Mouse (Mus musculus) myocyte (in vitro differentiated cells): ENCODE results near the gene Atxn7. TPM values are rescaled to one million over a fixed set of nuclear protein-coding genes. Genes with fewer than 3 reads are reported as not detected.

ENCODE experiments used
- H3K27me3 ChIP-seq: one replicate; pipeline ENCODE4 v1.6.1; 2011; ENCODE audit not compliant: control insufficient read depth, insufficient read depth, insufficient read length
- H3K36me3 ChIP-seq: one replicate; pipeline ENCODE4 v1.6.1; 2011; ENCODE audit not compliant: control insufficient read depth, insufficient read depth
- H3K4me2 ChIP-seq: one replicate; pipeline ENCODE4 v1.6.1; 2011; ENCODE audit warnings: low read depth, control low read depth
- H3K4me3 ChIP-seq: one replicate; pipeline ENCODE4 v1.5.1; 2011; ENCODE audit warnings: mild to moderate bottlenecking, control low read depth, moderate library complexity
- H3K79me2 ChIP-seq: one replicate; pipeline ENCODE4 v1.6.1; 2011; ENCODE audit not compliant: control insufficient read depth, insufficient read depth
- H3ac ChIP-seq: one replicate; pipeline ENCODE4 v1.6.1; 2011; ENCODE audit not compliant: control insufficient read depth, insufficient read length
- CEBPB ChIP-seq: IDR thresholded peaks from 2 replicates; pipeline ENCODE4 v1.6.1; 2011; ENCODE audit warnings: mild to moderate bottlenecking, moderate library complexity; ENCODE audit not compliant: poor library complexity, insufficient read depth, severe bottlenecking
- E2F4 ChIP-seq: IDR thresholded peaks from one replicate; pipeline ENCODE4 v1.6.1; 2011; ENCODE audit warnings: mild to moderate bottlenecking, control low read depth, moderate library complexity; ENCODE audit not compliant: insufficient read depth
- MAX ChIP-seq: IDR thresholded peaks from one replicate; pipeline ENCODE4 v1.6.1; 2011; ENCODE audit warnings: low read depth, mild to moderate bottlenecking, control low read depth
- MYOD1 ChIP-seq, 3 experiments: IDR thresholded peaks; one replicate each; pipeline ENCODE4 v1.6.1; 2011; ENCODE audit warnings: control low read depth in 2 of 3, low read depth in 2 of 3, mild to moderate bottlenecking in 2 of 3, moderate library complexity in 1 of 3; ENCODE audit not compliant: insufficient read length in 2 of 3, control insufficient read depth in 1 of 3
- MYOG ChIP-seq, 3 experiments: IDR thresholded peaks; one replicate each; pipeline ENCODE4 v1.6.1; 2011; ENCODE audit warnings: control low read depth in 2 of 3, low read depth in 2 of 3, mild to moderate bottlenecking in 2 of 3; ENCODE audit not compliant: insufficient read length in 2 of 3, control insufficient read depth in 1 of 3, insufficient read depth in 1 of 3
- POLR2A ChIP-seq: IDR thresholded peaks from one replicate; pipeline ENCODE4 v1.6.1; 2011; ENCODE audit warnings: low read depth, mild to moderate bottlenecking, control low read depth, moderate library complexity; ENCODE audit not compliant: insufficient read length
- POLR2AphosphoS2 ChIP-seq: IDR thresholded peaks from one replicate; pipeline ENCODE4 v1.6.1; 2011; ENCODE audit warnings: low read depth, control low read depth; ENCODE audit not compliant: insufficient read length
- REST ChIP-seq: IDR thresholded peaks from one replicate; pipeline ENCODE4 v1.6.1; 2011; ENCODE audit warnings: mild to moderate bottlenecking, control low read depth, moderate library complexity; ENCODE audit not compliant: insufficient read depth, insufficient read length
- SRF ChIP-seq: IDR thresholded peaks from one replicate; pipeline ENCODE4 v1.6.1; 2011; ENCODE audit warnings: low read depth; ENCODE audit not compliant: control insufficient read depth, insufficient read length
- TCF12 ChIP-seq: IDR thresholded peaks from one replicate; pipeline ENCODE4 v1.6.1; 2011; ENCODE audit warnings: mild to moderate bottlenecking, control low read depth; ENCODE audit not compliant: poor library complexity, insufficient read depth, severe bottlenecking
- TCF3 ChIP-seq: IDR thresholded peaks from one replicate; pipeline ENCODE4 v1.6.1; 2011; ENCODE audit warnings: low read depth, control low read depth; ENCODE audit not compliant: insufficient read length
- USF1 ChIP-seq: IDR thresholded peaks from one replicate; pipeline ENCODE4 v1.6.1; 2011; ENCODE audit warnings: low read depth, mild to moderate bottlenecking, control low read depth, moderate library complexity
- polyA plus RNA-seq: library from polyadenylated mRNA; unstranded; fragments of >200 nt; fragmentation: generic; extraction: Trizol; gene quantifications from one replicate; pipeline ENCODE4 v1.2.1, GENCODE M21; 2012; ENCODE audit warnings: missing spikeins

The Atxn7 gene
- polyA plus RNA-seq, 1 experiment = 1.4 TPM

DNA sequence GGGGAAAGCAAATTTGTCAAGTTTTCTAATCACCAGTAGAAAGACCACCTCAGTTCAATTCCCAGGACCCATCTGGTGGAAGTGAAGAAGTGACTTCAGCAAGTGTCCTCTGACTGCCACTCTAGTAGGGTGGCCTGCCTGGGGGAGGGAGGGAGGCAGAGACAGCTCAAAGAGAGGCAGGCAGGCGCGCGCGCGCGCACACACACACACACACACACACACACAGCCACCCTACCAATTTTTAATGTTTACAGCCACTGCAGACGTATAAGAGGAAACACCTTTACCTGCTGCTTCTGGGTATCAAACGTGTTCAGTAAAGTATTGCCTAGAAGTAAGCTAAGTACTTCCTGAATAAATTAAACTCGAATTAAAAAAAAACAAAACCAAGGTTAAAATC, 1.2 kb upstream of the Atxn7 start:
- H3K79me2 ChIP-seq = peaks cover 42% of the 10 kb centered on the region
- TF ChIP-seq POLR2AphosphoS2 (no peak), TCF12 (no peak), MAX (no peak), E2F4 (no peak), CEBPB (no peak), SRF (no peak), POLR2A (no peak), REST (no peak), MYOD1 (IDR thresholded peaks at IDR 0.05; ENCODE audit: control insufficient read depth in 1 of 3, insufficient read length in 2 of 3, low read depth in 2 of 3) (no peak), MYOG (IDR thresholded peaks at IDR 0.05; ENCODE audit: control insufficient read depth in 1 of 3, insufficient read depth in 1 of 3, insufficient read length in 2 of 3, low read depth in 2 of 3) (no peak), TCF3 (no peak), USF1 (no peak)
- H3K36me3 ChIP-seq = no peaks in the 10 kb centered on the region
- no peaks in the 10 kb centered on the region for H3K27me3 ChIP-seq
- H3ac ChIP-seq = peak overlapping the region; percentile 99
- peak overlapping the region; percentile 64 for H3K4me3 ChIP-seq
- peak overlapping the region; percentile 67 for H3K4me2 ChIP-seq

DNA sequence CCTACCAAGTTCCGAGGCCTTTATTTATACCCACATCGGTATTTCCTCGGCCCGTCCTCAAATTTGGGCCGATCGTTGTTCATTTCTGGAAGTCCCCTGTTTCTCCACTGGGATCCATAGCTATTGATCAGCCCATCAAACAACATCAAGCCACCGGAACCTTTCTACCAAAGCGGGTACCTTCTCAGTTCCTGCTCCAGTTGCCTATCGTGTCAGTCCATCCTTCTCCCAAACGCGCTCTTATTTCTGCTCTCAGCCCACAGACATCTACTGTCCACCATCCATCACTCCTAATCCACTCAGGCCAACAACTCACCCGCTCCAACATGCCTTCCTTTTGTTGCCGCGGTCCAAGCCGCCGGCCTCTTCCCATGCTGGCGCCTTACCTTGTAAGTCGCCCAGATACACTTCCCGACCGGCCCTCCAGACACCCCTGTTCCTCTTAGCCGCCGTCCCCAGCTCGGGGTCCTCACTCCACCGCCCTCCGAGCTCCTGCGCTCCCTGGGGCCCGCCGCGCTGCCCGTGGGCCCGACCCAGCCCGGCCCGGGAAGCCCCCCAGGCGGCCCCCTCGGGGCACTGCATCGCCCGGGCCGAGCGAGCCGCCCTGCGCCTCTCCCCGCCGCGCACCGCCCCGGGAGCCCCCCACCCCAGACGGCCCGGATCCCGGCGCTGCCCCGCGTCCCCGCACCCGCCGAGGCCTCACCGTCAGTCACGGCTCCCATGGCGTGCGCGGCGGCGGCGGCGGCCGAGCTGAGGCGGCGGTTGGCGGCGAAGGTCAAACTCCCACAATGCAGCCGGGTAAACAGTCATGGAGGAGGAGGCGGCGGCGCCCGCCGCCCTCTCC, 536 bp upstream of the Atxn7 start:
- Histone ChIP-seq H3ac (peak overlapping the region; percentile 99), H3K4me3 (peak overlapping the region; percentile 64), H3K79me2 (peaks cover 36% of the 10 kb centered on the region), H3K27me3 (no peaks in the 10 kb centered on the region), H3K4me2 (peak overlapping the region; percentile 67), H3K36me3 (no peaks in the 10 kb centered on the region)
- TF ChIP-seq TCF3 (no peak), POLR2A (peak; percentile 62), MAX (no peak), E2F4 (no peak), SRF (no peak), POLR2AphosphoS2 (peak; percentile 16), REST (no peak)

DNA sequence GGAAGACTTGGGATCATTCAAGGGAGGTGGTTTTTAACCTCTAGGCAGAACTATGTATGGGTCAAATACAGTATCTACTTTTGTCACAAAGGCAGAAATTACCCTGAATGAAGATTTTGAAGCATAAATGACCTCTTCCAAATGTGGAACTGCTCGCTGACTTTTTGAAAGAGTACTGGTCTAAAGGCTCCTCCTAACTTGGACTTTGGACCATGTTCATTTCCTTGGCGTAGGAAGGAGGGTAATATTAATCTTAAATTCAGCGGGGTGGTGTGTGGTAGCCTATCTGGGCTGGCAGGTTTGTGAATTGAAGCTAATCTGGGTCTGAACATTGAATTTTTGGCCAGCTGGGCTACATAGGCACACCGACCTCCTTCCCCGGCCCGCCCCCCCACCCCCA, 1.2 kb downstream of the Atxn7 start:
- H3K27me3 ChIP-seq = no peaks in the 10 kb centered on the region
- H3K4me2 ChIP-seq = no peak overlapping the region
- H3K4me3 ChIP-seq = no peak overlapping the region
- no peaks in the 10 kb centered on the region for H3K36me3 ChIP-seq
- H3ac ChIP-seq = no peak overlapping the region
- peaks cover 33% of the 10 kb centered on the region for H3K79me2 ChIP-seq
- TF ChIP-seq E2F4 (no peak), CEBPB (no peak), POLR2AphosphoS2 (no peak), USF1 (no peak), MYOD1 (IDR thresholded peaks at IDR 0.05; ENCODE audit: control insufficient read depth in 1 of 3, insufficient read length in 2 of 3, low read depth in 2 of 3) (no peak), MYOG (IDR thresholded peaks at IDR 0.05; ENCODE audit: control insufficient read depth in 1 of 3, insufficient read depth in 1 of 3, insufficient read length in 2 of 3, low read depth in 2 of 3) (no peak), SRF (no peak), MAX (no peak), TCF12 (no peak), REST (no peak), POLR2A (no peak), TCF3 (no peak)

DNA sequence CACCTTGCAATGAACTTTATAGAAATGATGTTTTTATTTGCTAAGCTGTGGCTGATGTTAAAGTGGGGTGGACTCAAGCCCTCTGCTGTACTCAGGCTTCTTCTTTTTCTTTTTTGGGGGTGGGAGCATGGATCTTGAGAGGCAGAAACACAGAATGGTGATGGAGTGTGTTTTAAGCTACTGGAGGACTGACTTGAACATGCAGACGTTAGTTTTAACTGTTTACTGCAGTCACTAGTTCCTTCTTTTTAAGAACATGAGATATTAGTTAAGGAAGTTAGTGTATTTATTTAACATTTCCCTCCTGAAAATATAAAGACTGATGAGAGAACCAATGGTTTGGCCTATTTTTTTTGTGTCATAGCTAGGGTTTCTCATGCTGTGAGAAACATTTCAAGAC, 2.3 kb downstream of the Atxn7 start:
- TF ChIP-seq POLR2A (no peak), USF1 (no peak), SRF (no peak)
- Histone ChIP-seq H3K4me3 (no peak overlapping the region), H3K4me2 (no peak overlapping the region), H3ac (no peak overlapping the region), H3K79me2 (peaks cover 22% of the 10 kb centered on the region), H3K36me3 (no peaks in the 10 kb centered on the region), H3K27me3 (no peaks in the 10 kb centered on the region)

DNA sequence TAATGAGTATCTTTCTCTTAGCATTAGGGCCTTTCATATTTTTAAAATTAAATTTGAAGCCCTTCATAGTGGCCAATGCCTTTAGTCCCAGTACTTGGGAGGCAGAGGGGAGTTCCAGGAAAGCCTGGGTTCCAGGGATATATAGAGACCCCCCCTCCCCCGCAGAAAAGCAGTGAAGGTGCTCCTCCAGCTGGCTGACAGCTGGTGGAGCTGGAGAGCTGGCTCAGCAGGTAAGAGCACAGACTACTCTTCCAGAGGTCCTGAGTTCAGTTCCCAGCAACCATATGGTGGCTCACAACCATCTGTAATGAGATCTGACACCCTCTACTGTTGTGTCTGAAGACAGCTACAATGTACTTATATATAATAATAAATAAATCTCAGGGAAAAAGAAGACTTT, 6.4 kb downstream of the Atxn7 start:
- TF ChIP-seq SRF (no peak), TCF12 (no peak), TCF3 (no peak), POLR2AphosphoS2 (no peak), MAX (no peak), REST (no peak), CEBPB (no peak), MYOG (IDR thresholded peaks at IDR 0.05; ENCODE audit: control insufficient read depth in 1 of 3, insufficient read depth in 1 of 3, insufficient read length in 2 of 3, low read depth in 2 of 3) (no peak), MYOD1 (IDR thresholded peaks at IDR 0.05; ENCODE audit: control insufficient read depth in 1 of 3, insufficient read length in 2 of 3, low read depth in 2 of 3) (no peak), POLR2A (no peak), E2F4 (no peak), USF1 (no peak)
- Histone ChIP-seq H3ac (no peak overlapping the region), H3K36me3 (no peaks in the 10 kb centered on the region), H3K27me3 (no peaks in the 10 kb centered on the region), H3K4me2 (no peak overlapping the region), H3K4me3 (no peak overlapping the region), H3K79me2 (no peaks in the 10 kb centered on the region)
